9 mouse cellular contexts compared by ENCODE assay signal in the genomic region with DNA sequence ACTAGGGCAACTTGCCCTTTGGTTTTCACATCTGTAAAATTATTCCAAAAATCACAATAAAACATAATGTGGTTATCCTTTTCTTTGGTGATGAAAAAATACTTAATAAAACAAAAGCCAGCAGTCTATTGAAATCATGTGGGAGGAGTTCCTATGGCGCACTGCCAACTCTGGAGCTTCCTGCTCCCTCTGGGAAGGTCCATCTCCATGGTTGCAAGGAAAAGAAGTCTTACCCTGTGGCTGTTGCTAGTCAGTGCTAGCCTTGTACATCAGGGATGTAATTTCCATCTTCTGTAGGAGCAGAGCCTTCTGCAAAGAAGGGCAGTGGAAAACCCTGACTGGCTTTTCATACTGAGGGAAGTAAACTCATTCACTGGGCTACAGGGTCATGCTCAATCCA. TPM values are rescaled to one million over a fixed set of nuclear protein-coding genes. Genes with fewer than 3 reads are reported as not detected.
A peak's percentile ranks its signal among the peaks of the same experiment; 100 is the strongest.
DNase-seq lines count a peak whose midpoint lies in the region; ATAC-seq lines count a peak whose summit lies in the region.
"Had no signal": no experiment of that assay in that cellular context is flagged by ENCODE, and none has a peak within 500 bp of the region (broad histone marks: within the 10 kb centered on the region; RNA-seq: fewer than 3 reads in every experiment).

No protein-coding gene starts in this region.

- no peak overlapping the region for H3K4me2 ChIP-seq in liver, embryonic 11.5 days
- no peak overlapping the region for H3K4me2 ChIP-seq in forebrain, embryonic 12.5 days
- H3K4me2 ChIP-seq: liver, embryonic 13.5 days had no signal

- no peak overlapping the region for H3K27ac ChIP-seq in liver, embryonic 11.5 days (ENCODE audit: low read depth, low read length)
- H3K27ac ChIP-seq in forebrain, embryonic 12.5 days: no peak overlapping the region
- H3K27ac ChIP-seq: liver, embryonic 13.5 days had no signal

- no peak overlapping the region for H3K4me3 ChIP-seq in liver, embryonic 11.5 days (ENCODE audit: low read depth, low read length)
- H3K4me3 ChIP-seq in forebrain, embryonic 12.5 days (replicated peaks): no peak overlapping the region
- H3K4me3 ChIP-seq: liver, embryonic 13.5 days had no signal

- H3K9ac ChIP-seq in liver, embryonic 11.5 days (ENCODE audit: low read depth, low read length): no peak overlapping the region
- H3K9ac ChIP-seq in forebrain, embryonic 12.5 days: no peak overlapping the region
- H3K9ac ChIP-seq: liver, embryonic 13.5 days had no signal

- H3K27me3 ChIP-seq in liver, embryonic 11.5 days (replicated peaks; ENCODE audit: control insufficient read depth, insufficient read depth, low read length): no peaks in the 10 kb centered on the region
- no peaks in the 10 kb centered on the region for H3K27me3 ChIP-seq in forebrain, embryonic 12.5 days
- H3K27me3 ChIP-seq: liver, embryonic 13.5 days had no signal

- H3K36me3 ChIP-seq in liver, embryonic 11.5 days (ENCODE audit: control insufficient read depth, insufficient read depth, low read length): no peaks in the 10 kb centered on the region
- H3K36me3 ChIP-seq in forebrain, embryonic 12.5 days (replicated peaks): peaks cover 9% of the 10 kb centered on the region

- WGBS in liver, embryonic 11.5 days: 96% methylated on average over 1 of the region's 1 CpGs
- 92% methylated on average over 1 of the region's 1 CpGs for WGBS in forebrain, embryonic 12.5 days

- peak; percentile 24 to 41 for DNase-seq in cerebellum, postnatal 10 days
- no peak for DNase-seq in cerebellum, adult 11-12 months
- DNase-seq in liver: peak; percentile 25
- no peak for DNase-seq in liver, embryonic 11.5 days (ENCODE audit: low spot score)
- DNase-seq in gastrocnemius, postnatal 4 days (ENCODE audit: low spot score in 2 of 2): peak; percentile 38 to 59
- peak; percentile 58 for DNase-seq in lung, postnatal 14 days
- DNase-seq in cerebellum, postnatal 36 days: no peak
- DNase-seq: liver, embryonic 13.5 days had no signal

- H3K4me1 ChIP-seq in liver, embryonic 11.5 days (replicated peaks; ENCODE audit: control insufficient read depth, insufficient read depth, low read length): no peaks in the 10 kb centered on the region; the same call in 1 of the 2 replicates
- peaks cover under 1% of the 10 kb centered on the region; the same call in 1 of the 2 replicates for H3K4me1 ChIP-seq in forebrain, embryonic 12.5 days

- no peak for ATAC-seq in liver, embryonic 11.5 days (replicated peaks; ENCODE audit: low FRiP score)
- ATAC-seq in forebrain, embryonic 12.5 days (ENCODE audit: low FRiP score): no peak

- H3K9me3 ChIP-seq in liver, embryonic 11.5 days (ENCODE audit: control insufficient read depth, low read length): no peaks in the 10 kb centered on the region
- no peaks in the 10 kb centered on the region for H3K9me3 ChIP-seq in forebrain, embryonic 12.5 days
- H3K9me3 ChIP-seq: liver, embryonic 13.5 days had no signal

RNA-seq across cellular contexts. Expression of a gene that starts 29.0 kb away (rescaled TPM):
- 228 and 245 TPM in 2 replicates for polyA plus RNA-seq in liver, embryonic 11.5 days (2014; fragmentation: Nextera tagmentation; extraction: Ambion mirVana)
- total RNA-seq in gastrocnemius, postnatal 4 days (2021): 100 to 1,000 TPM; 183 to 192 TPM
- polyA plus RNA-seq in forebrain, embryonic 12.5 days (2016; fragmentation: Nextera tagmentation; extraction: Ambion mirVana): 195 and 198 TPM in 2 replicates

Comparison
In these comparisons a context has a peak if more than half of its experiments do, and no peak if none do; other contexts are left out.
1. DNase-seq: peak in cerebellum, postnatal 10 days (2 of 2), liver (single experiment), gastrocnemius, postnatal 4 days (2 of 2) and lung, postnatal 14 days (single experiment); none in cerebellum, adult 11-12 months (single experiment), liver, embryonic 11.5 days (single experiment) and cerebellum, postnatal 36 days (0 of 2).